Mouse (Mus musculus) retina, embryonic 14.5 days (tissue): ENCODE measurements around the gene Kcnab2.
A peak's percentile ranks its signal among the peaks of the same experiment; 100 is the strongest.

Experiments
- DNase-seq: peaks from one replicate; pipeline ENCODE4 v3.0.0-alpha.2; 2015; ENCODE audit warnings: low spot score

The Kcnab2 gene

GRCm38 (mm10) chr4:152477466-152478223 is at the start of gene Kcnab2:
TSS of gene Kcnab2 (minus strand) at chr4:152477871.
- DNase-seq: peak; percentile 99

- DNase-seq: peak; percentile 83
Observed at GRCm38 (mm10) chr4:152520083-152520482, 42.4 kb upstream of the Kcnab2 start.

DNA sequence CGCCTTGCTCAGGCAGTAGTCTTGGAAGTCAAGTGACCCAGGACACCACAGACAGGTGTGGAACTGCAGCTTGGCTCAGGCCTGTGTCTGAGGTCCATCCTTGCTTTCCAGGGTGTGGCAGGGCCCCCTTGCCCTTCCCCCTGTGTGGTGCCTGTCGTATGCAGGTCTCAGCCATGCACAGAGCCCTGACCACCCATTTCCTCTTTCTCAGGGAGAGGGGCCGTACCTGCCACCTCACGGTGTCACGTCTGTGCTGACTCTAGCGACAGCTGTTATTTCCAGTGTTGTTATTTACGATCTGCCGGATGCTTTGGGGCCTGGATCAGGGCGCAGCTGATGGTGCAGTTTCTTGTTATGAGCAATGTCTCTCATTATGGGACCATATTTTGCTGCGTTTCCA is 41.4 kb upstream of the Kcnab2 start:
- DNase-seq: no peak

DNA sequence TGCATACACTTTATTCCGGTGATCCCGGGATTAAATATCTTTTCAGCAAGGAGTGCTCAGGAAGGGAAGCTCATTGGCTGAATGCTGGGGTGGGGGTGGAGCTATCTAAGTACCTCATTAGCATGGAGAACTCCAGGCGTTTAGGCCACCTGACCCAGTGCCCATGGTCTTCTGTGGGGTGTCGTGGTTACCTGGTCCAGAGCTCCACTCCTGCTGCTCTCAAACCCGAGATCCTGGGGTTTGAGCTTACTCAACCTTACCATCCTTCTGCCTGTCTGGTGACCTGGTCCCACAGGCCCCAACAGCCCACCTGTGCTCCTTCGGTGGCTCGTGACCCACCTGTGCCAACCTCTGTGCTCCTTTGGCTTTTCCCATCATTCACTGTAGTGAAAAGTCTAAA is 37.2 kb upstream of the Kcnab2 start:
- no peak for DNase-seq

DNA sequence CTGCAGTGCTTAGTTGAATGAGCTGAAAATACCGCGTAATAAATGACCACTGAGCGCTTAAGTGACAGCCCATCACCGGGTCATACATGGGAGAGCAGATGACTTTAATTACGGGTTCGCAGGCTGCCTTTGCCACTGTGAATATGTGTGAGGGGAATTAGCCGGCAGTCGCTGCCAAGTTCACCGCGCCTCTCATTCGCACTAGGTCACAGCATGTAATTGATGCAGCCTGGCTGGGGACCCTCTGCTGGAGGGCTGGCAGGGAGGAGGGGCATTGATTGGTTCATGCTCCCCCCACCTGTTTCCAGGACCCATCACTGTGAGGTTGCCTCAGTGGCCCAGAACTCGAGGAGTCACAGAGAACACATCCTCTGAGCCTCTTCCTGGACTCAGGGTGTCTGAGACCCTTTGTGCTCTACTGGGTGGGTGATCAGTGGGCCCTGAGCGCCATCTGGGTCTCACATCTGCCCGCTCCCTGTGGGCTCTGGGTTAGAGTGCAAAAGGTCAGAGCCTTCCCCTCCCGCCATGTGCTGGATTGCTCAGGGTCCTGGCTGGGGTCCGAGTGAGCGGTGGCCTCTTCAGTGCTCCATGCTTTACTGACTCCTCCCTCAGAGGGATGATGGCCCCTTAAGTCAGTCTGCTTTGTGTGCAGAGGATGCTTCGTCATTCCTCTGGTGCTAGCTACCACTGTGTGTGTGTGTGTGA is 34.7 kb upstream of the Kcnab2 start:
- DNase-seq: peak; percentile 81

- DNase-seq: no peak
Observed at GRCm38 (mm10) chr4:152494360-152494879, 16.7 kb upstream of the Kcnab2 start.

DNA sequence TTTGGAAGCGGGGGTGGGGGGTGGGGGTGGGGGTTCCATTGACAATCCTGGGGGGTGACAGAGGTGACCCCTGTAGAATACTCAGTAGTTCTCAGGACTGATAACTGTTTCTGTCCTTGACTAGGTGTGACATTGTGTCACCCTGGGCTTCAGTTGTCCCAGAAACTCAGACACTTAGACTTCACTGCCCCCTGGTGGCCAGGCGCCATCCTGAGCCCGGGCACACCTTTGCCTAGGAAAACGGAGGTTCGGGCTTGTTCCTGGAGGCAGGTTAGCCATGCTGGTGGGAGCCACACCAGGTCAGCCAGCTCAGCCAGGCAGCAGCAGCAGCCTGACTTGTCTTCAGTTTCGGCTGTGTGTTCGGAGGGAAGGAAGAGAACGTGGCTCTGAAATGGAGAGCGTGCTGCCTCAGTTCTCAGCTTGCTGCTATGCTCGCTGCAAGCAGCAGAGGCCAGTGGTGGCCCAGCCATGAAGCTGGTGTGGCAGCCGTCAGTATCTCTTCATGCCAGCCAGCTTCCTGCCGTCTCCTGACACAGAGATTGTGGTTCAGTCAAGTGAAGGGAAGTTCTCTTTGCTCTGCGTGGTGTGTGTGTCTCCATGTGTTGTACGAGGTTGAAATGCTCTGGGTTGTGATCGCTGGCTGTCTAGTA is 13.7 kb upstream of the Kcnab2 start:
- peak; percentile 83 for DNase-seq

GRCm38 (mm10) chr4:152490311-152490710 is 12.6 kb upstream of the Kcnab2 start:
- no peak for DNase-seq

DNA sequence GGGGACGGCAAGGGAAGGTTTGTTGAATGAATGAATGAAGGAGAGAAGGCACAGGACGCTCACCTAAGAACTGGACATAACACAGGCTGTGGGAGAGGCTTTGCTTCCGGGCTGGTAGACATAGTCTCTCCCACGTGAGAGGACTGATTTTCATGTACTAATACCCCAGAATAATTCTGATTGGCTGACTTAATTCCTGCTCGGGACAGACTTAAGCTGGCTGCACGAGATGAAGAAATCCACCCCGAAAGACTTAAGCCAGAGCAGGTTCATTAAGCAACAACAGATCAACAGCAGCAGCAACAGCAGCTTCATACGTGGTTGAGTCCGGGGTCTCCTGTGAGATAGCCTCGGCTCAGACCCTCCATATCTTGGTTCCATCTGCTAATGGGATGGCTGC is 10.4 kb upstream of the Kcnab2 start:
- DNase-seq: no peak

- no peak for DNase-seq
Observed at GRCm38 (mm10) chr4:152480426-152480825, 2.8 kb upstream of the Kcnab2 start.

GRCm38 (mm10) chr4:152478224-152478567 is 525 bp upstream of the Kcnab2 start:
- DNase-seq: no peak

DNA sequence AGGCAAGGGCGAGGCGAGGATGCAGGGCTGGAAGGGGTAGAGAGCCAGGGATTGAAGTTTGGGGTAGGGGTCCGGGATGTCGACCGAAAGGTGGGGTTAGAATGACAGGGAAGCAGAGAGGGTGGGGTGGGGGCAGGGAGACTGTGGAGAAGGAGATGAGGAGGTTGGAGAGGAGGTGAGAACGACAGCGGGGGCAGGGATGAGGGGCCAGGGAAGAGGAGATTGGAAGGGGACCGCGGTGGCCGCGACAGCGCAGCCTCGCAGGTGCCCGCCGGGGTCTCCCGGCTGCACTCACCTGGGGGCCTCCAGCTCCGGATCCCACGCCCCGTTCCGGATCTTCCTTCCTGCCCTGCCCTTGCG is 585 bp downstream of the Kcnab2 start:
- DNase-seq: no peak

- DNase-seq: no peak
Observed at GRCm38 (mm10) chr4:152476427-152477023, 1.1 kb downstream of the Kcnab2 start, which contains the start of gene Nphp4. TSS of gene Nphp4 (plus strand) at chr4:152476706.

DNA sequence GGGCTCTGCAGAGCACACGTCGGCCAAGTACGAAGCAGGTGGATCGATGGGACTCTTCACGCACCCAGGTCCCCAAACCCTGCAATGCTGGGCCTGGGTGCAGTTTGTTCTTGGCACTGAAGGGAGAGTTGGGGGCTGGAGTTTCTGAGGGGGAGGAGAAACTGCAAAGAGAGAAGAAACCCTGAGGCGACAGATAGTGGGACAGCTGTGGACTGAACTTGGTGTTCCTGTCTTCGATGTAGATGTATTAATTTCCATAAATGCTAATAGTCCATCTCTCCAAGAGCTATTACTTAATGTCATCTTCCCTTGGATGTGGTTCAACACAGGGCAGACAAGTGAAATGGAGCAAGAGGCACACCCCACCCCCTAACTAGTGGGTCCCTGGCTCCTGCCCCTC is 1.7 kb downstream of the Kcnab2 start:
- DNase-seq: no peak

GRCm38 (mm10) chr4:152467951-152468350 is 9.7 kb downstream of the Kcnab2 start:
- DNase-seq: no peak

GRCm38 (mm10) chr4:152466601-152467000 is 11.1 kb downstream of the Kcnab2 start:
- DNase-seq: peak; percentile 61

DNA sequence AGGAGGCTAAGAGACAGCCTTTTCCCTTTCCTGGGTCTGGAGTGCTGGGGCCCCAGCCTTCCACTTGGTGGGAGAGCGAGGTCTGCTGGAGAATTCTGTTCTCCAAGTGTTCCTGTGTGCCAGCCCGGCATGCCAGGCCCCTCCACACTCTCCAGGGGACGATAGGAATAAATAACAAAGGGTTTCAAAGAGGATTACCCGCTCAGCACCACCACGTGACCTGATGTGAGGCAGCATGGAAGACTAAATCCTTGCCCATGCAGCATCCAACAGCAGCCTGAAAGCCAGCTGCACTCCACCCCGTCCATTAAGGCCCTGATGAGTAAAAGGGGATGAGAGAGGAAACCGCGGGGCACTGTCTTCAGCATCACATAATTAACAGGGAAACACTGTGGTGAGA is 12.6 kb downstream of the Kcnab2 start:
- peak; percentile 59 for DNase-seq

- no peak for DNase-seq
Observed at GRCm38 (mm10) chr4:152463147-152463546, 14.5 kb downstream of the Kcnab2 start.

DNA sequence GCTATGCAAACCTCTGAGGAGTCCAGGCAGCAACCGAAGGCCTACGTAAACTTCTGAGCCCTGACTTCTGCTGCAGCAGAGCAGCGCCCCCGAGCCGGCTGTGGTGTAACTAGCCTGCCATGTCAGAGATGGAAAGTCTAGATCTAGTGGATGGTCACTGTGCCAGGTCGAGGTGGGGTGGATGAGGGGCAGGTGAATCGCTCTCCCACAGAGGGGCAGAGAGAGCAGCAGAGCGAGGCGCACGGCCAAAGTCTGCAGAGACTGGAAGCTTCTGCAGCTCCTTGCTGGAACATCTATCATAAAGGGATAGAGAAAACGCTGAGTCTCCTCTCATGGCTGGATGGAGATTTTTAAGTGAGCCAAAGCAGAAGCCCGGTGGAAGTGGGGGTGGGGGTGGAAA is 15.2 kb downstream of the Kcnab2 start:
- DNase-seq: no peak

DNA sequence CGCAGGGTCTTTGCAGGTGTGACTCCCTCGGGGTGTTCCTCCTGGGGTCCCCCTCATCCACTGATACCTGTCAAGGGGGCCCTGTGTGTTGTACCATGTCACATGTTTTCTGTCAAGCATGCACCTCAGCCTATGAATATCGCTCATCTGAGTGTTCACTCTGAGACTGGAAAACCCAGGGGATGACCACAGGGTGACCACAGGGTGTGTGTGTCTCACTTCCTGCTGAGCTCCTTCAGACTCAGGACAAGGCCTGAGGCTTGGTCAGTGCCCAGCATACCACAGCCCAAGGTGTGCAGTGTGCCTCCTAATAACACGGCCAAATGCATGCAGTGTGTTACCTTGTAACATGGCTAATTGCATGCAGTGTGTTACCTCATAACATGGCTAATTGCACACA is 20.0 kb downstream of the Kcnab2 start:
- DNase-seq: no peak

DNA sequence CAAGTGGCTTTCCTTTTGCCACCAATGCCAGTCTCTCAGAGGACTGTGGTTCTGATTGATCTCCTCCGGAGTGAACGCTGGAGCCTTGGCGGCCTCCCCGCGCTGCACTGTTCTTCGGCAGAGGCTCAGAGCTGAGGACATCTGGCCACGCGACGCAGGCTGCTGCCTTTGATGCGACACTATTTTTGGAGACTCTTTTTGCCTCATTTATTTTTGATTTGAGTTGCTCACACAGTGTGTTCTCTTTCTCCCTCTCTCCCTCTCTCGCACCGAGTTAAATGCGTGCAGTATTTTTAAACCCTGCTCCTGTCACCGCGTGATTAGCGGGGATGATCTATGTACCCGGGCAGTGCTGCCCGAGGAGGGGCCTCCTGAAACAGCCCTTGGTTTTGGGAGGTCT is 21.1 kb downstream of the Kcnab2 start:
- DNase-seq: no peak

- DNase-seq: no peak
Observed at GRCm38 (mm10) chr4:152454153-152454552, 23.5 kb downstream of the Kcnab2 start.

GRCm38 (mm10) chr4:152453079-152453478 is 24.6 kb downstream of the Kcnab2 start:
- DNase-seq: peak; percentile 32
